Comparison of ENCODE assay signal across 8 mouse cellular contexts in the genomic region with DNA sequence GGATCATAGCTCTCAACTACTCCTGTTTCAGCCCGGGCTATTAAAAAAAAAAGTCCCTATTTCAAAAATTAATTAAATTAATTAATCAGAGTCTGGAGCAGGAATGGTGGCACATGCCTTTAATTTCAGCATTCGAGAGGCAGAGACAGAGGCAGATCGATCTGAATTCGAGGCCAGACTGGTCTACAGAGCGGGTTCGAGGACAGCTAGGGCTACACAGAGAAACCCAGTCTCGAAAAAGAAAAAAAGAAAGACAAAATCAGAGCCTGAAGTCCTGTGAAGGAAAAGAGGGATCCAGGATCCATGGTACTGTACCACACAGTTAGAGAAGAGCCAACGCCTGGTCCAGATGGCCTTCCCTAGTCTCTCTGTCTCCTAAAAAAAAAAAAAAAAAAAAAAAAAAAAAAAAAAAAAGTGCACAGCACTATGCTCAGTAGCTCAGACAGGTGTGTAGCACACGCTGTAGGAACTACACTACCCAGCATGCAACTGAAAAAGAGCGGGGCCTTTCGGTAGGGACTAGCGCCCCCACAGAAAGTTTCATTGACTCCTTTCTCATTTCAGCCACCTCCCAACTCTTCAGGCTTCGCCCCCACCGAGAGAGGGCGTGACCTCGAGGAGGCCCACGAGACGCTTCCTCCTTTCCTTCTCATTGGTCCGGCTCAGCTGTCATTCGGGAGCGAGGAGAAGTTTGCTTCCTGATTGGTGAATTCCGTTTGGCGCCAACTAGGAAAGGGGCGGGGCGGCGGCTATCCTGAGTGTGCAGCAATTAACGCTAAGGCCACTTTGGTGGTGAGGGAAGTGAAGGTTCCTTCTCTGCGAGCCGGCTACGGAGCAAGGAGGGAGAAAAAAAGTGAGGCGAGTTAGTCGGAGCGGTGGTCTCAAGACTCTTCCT. TPM values are rescaled to one million over a fixed set of nuclear protein-coding genes. Genes with fewer than 3 reads are reported as not detected.
A peak's percentile ranks its signal among the peaks of the same experiment; 100 is the strongest.
DNase-seq lines count a peak whose midpoint lies in the region; ATAC-seq lines count a peak whose summit lies in the region.

A gene (plus strand): TSS at position 783 of the 895 bp plus-strand sequence.

- peak within 1 kb of the TSS; percentile 87 for H3K4me2 ChIP-seq in kidney, embryonic 15.5 days

- ATAC-seq in erythroblast, adult 5-6 weeks (replicated peaks; ENCODE audit: low FRiP score, poor library complexity, severe bottlenecking) = peak; percentile 98
- ATAC-seq in kidney, embryonic 15.5 days (replicated peaks; ENCODE audit: low FRiP score) = peak; percentile 94
- peak; percentile 99 for ATAC-seq in monocyte, adult 5-6 weeks (replicated peaks; ENCODE audit: insufficient number of reproducible peaks, low FRiP score, low TSS enrichment, poor library complexity, severe bottlenecking)

- peak; percentile 94 to 96 for DNase-seq in B cell, adult 2 months
- peak; percentile 100 for DNase-seq in brain, adult 2 months (ENCODE audit: low read depth, low spot score)
- peak; percentile 99 for DNase-seq in heart, embryonic 10.5 days (ENCODE audit: low spot score)
- peak; percentile 97 for DNase-seq in liver
- peak; percentile 97 for DNase-seq in spleen, postnatal 4 days (ENCODE audit: low spot score in 2 of 2)

- no peaks in the 10 kb centered on the region for H3K9me3 ChIP-seq in heart, embryonic 10.5 days
- H3K9me3 ChIP-seq in kidney, embryonic 15.5 days (replicated peaks) = no peaks in the 10 kb centered on the region

- H3K27ac ChIP-seq in heart, embryonic 10.5 days = peak within 1 kb of the TSS; percentile 97
- peak within 1 kb of the TSS; percentile 95 for H3K27ac ChIP-seq in kidney, embryonic 15.5 days

- 6% methylated on average over 33 of the region's 33 CpGs for WGBS in heart, embryonic 10.5 days
- WGBS in kidney, embryonic 15.5 days = 7% methylated on average over 33 of the region's 33 CpGs

- H3K4me1 ChIP-seq in heart, embryonic 10.5 days = peaks cover 16% of the 10 kb centered on the region
- H3K4me1 ChIP-seq in kidney, embryonic 15.5 days = peaks cover 23% of the 10 kb centered on the region

- no peaks in the 10 kb centered on the region for H3K27me3 ChIP-seq in heart, embryonic 10.5 days (ENCODE audit: insufficient read depth, poor library complexity, severe bottlenecking)
- no peaks in the 10 kb centered on the region for H3K27me3 ChIP-seq in kidney, embryonic 15.5 days

- peak within 1 kb of the TSS; percentile 88 for H3K9ac ChIP-seq in kidney, embryonic 15.5 days

- peaks cover 27% of the 10 kb centered on the region for H3K36me3 ChIP-seq in heart, embryonic 10.5 days
- H3K36me3 ChIP-seq in kidney, embryonic 15.5 days = peaks cover 30% of the 10 kb centered on the region

- peak within 1 kb of the TSS; percentile 100 for H3K4me3 ChIP-seq in heart, embryonic 10.5 days
- peak within 1 kb of the TSS; percentile 76 for H3K4me3 ChIP-seq in kidney, embryonic 15.5 days (replicated peaks)

RNA-seq across cellular contexts. Expression of the gene that starts here (rescaled TPM):
- total RNA-seq in erythroblast, adult 5-6 weeks (2015; ENCODE audit: low replicate concordance) = 10.0 and 11.1 TPM in 2 replicates
- 13.5 and 15.8 TPM in 2 replicates for total RNA-seq in erythroblast, adult 5-6 weeks (2017; ENCODE audit: low replicate concordance)
- 24.5 and 37.8 TPM in 2 replicates for polyA plus RNA-seq in heart, embryonic 10.5 days (2016; fragmentation: Nextera tagmentation; extraction: Ambion mirVana)
- 26.3 and 29.5 TPM in 2 replicates for polyA plus RNA-seq in kidney, embryonic 15.5 days (2015; fragmentation: Nextera tagmentation; extraction: Ambion mirVana)
- total RNA-seq in monocyte, adult 5-6 weeks (2017) = 4.2 to 9.1 TPM (median 8.0 TPM) in 3 replicates

Comparison
In these comparisons a context has a peak if more than half of its experiments do, and no peak if none do; other contexts are left out.
1. Peak in every context shown above with its lines: DNase-seq, ATAC-seq, H3K4me3 ChIP-seq and H3K27ac ChIP-seq.